Mouse (Mus musculus) 3T3-L1 (cell line): ENCODE results near the gene Adamts13.

Experiments
- DNase-seq: peaks from one replicate; pipeline ENCODE4 v3.0.0-alpha.2; 2015; ENCODE audit warnings: low read depth, low spot score

Gene Adamts13

GRCm38 (mm10) chr2:26967262-26967661 lies 6.0 kb upstream of the Adamts13 start:
- DNase-seq: no peak

- no peak for DNase-seq
These were observed 744 bp downstream of the Adamts13 start for GRCm38 (mm10) chr2:26973960-26974359.

DNA sequence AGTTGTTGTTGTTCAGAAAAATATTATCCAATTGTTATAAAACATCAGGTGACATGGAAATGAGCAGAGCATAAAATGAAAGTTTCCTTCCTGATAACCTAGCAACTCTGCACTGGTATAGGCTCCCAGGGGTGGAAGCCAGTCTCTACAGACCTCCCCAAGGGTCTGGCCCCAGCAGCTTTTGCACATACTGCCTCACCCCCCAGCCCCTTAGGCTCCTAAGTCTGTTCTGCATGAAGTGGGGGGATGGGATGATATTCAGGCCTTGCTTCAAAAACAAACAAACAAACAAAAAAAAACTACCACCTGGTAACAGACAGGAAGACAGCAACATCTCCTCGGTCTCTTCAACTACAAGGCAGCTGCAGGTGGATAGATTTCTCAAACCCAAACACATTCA lies 7.1 kb downstream of the Adamts13 start:
- DNase-seq: no peak

- no peak for DNase-seq
These were observed 11.0 kb downstream of the Adamts13 start for GRCm38 (mm10) chr2:26984179-26984578.

DNA sequence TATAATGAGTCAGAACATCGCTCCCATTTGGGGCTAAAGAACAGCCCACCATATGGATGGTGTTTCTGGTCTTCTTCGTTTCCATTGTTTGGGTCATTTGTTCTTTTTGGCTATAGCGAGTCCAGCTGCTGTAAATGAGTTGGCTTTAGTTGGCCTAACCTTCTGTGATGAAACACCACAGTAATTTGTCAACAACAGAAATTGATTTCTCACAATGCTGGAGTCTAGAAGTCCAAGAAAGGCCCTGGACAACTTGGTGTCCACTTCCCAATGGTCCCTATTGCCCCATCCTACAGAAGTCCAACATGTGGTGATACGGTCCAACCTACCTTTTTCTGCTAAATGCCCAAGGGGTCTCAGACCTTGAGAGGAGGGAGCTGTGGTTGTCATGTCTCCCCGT lies 11.4 kb downstream of the Adamts13 start:
- no peak for DNase-seq

DNA sequence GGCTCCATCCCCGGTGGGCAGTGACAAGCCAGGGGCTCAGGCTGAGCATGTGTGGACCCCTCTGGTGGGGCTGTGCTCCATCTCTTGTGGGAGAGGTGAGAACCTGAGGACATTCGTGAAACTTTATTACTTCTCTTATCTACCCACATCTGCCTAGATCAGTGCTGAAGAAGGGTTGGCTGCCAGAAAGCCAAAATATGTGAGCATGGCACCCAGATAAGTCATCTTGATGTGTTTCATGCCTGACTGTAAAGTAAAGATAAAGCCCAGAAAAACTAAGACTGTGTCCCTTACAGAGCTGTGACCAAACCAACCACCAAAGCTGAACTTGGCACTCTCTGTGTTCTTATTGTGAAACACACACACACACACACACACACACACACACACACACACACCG lies 20.7 kb downstream of the Adamts13 start:
- DNase-seq: no peak

- peak; percentile 31 for DNase-seq
These were observed 24.3 kb downstream of the Adamts13 start for GRCm38 (mm10) chr2:26997498-26997897.

DNA sequence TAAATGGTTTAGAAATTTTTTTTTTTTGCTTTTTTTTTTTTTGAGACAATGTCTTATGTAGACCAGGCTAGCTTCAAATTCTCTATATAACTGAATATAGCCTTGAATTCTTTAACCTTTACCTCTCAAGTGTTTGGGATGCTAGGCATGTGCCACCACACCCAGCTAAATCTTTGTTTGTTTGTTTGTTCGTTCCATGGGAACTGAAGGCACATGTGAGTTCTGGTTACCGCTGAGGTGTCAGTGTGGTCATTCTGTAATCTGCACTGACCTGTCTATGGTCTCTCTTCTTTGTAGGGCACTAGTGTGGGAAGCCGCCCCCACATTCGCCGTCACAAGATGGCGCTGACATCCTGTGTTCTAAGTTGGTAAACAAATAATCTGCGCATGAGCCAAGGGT lies 24.8 kb downstream of the Adamts13 start:
- no peak for DNase-seq

- no peak for DNase-seq
These were observed 33.0 kb downstream of the Adamts13 start for GRCm38 (mm10) chr2:27006255-27006654.

GRCm38 (mm10) chr2:27007701-27008100 lies 34.5 kb downstream of the Adamts13 start:
- no peak for DNase-seq

DNA sequence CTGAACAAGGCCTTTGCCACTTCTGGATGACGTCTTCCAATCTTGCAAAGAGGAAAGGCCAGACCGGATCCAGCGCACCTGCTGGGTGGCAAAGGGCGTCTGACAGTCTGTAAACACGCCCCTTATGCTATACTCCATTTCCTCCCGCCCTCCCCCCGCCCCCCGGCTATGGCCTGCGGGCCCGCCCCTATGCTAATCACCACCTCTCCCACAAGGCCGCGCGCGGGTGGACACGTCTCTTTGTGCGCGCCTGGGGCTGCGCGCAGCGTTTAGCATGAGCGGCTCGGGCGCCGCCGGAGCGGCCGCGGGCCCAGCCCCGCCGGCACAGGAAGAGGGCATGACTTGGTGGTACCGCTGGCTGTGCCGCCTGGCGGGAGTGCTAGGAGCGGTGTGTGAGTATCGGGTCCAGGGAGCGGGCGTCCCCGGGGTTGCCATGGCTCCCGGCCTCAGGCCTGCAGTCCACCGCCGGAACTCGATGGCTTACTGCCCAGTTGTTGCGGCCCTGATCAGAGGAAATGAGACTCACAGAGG lies 36.6 kb downstream of the Adamts13 start, which contains the start of gene Cacfd1:
Gene Cacfd1 (plus strand): TSS at position 213 of the 531 bp plus-strand sequence.
- peak; percentile 83 for DNase-seq

DNA sequence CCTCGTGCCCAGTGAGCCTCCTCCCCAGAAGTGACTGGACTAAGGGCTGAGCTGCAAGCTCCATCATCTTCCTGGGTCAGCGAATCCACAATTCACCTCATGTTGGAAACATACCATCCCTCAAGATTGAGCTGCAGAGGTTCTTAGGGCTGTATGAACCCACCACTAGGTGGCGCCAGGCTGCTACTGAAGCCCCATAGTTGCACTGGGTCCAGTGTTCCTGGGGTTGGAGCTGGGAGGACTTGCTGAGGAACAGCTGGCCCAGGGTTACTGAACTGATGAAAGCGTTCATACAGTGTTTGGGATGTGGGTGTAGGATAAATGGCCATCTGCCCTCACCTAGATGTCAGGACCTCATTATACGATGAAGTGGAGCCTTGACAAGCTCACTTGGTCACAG lies 44.6 kb downstream of the Adamts13 start:
- DNase-seq: peak; percentile 85

- DNase-seq: no peak
These were observed 46.3 kb downstream of the Adamts13 start for GRCm38 (mm10) chr2:27019530-27019929.

DNA sequence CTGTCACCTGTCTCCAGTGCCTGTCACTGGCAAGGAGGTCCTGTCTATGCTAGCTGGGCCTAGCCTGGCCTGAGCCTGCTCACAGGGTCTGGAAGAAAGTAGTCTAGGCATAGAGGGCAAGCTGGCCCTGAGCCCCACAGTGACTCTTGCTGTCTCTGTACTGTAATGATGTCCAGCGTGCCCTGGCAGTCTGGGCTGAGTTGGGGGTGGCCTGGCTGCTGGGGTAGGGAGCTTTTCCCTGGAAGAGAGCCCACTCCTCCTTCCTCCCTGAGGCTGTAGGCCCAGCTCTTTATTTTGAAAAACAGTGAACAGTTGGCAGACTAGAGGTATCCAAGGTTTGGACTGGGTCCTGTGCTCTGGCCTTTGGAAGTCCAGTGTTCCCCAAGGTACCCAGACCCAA lies 47.9 kb downstream of the Adamts13 start:
- DNase-seq: no peak

DNA sequence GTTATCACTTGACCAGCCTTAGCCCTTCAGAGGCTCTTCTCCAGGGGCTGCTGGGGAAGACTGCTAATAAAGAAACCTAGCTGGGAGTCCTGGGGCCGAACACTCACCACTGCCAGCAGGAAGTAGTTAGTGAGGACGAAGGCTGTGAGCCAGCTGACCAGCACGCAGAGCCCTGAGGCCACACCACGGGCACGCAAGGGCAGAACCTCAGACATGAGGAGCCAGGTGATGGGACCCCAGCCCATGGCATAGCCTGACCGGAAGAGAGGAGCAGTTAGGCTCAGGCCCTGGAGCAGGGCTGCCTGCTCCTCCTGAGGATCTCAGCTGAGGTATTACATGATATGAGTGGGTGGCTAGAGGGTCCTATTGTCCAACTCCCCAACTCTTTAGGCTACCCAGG lies 49.4 kb downstream of the Adamts13 start:
- no peak for DNase-seq

DNA sequence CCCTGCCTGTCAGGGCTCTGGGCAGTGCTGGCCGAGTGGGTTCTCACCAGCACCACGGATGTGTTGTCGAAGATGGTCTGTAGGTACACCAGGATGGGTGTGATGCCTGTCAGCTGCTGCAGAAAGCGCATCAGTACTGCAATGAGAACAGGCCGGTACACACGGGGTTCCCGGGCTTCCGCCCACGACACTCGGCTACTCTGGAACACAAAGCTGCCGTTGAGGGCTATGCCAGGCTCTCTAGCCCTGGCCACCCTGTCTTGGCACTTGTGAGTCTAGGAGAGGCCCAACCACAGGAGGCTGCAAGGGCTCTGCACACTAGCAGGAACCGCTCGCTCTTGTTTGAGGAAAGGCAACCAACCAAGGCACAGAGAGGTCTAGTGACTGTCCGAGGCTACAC lies 50.9 kb downstream of the Adamts13 start:
- no peak for DNase-seq

GRCm38 (mm10) chr2:27025545-27025944 lies 52.3 kb downstream of the Adamts13 start:
- DNase-seq: no peak

GRCm38 (mm10) chr2:27026332-27026731 lies 53.1 kb downstream of the Adamts13 start:
- DNase-seq: no peak

DNA sequence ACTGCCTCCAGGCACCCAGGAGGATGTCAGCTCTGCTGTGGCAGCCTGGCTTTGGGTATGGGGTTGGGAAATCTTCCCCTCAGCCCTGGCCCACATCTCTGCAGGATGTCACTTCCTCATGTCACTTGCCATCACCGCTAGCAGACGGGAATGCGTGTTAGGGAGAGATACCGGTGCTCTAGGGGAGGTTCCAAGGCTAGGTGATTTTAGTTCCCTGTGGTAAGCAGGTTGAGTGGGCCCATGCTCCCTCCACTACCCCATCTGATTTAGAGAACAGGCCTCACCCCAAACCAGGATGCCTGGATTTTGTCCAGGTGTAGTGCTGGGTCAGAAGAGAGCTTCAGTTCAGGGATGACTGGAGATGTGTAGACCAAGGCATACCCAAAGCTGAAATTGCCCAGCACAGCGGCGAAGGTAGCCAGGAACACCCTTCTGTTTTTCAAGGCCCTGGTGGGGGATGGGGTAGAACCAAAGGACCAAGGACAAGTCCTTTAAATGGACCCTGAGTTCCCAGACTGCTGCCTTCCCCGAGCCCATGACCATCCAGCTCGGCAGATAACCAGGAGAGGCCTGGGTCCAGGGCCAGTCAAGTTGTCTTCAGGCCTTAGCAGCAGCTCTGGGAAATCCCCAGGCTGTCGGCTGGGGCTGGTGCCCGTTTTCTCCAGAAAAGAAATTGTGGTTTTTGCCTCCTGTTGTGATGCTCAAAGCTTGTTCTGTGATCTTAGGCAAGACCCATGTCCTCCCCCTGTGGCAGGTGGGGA lies 53.8 kb downstream of the Adamts13 start:
- no peak for DNase-seq

- peak; percentile 58 for DNase-seq
These were observed 54.6 kb downstream of the Adamts13 start, which contains the start of gene Slc2a6 for GRCm38 (mm10) chr2:27027618-27028436. TSS of gene Slc2a6 (minus strand) at chr2:27027998.

- DNase-seq: no peak
These were observed 55.3 kb downstream of the Adamts13 start for GRCm38 (mm10) chr2:27028437-27029015.

DNA sequence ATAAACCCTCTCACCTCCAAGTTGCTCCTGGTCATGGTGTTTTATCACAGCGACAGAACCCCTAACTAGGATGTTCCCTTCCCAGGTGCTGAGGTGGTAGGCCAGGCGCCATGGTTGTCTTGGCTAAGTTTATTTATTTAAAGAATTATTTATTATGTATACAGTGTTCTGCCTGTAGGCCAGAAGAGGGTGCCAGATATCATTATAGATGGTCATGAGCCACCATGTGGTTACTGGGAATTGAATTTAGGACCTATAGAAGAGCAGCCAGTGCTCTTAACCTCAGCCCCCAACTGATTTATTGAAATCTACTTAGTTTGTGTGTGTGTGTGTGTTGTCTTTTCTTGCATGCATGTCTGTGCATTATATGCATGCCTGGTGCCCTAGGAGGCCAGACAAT lies 59.1 kb downstream of the Adamts13 start:
- peak; percentile 48 for DNase-seq
